Comparison of ENCODE assay signal across 31 mouse cellular contexts in the genomic region with DNA sequence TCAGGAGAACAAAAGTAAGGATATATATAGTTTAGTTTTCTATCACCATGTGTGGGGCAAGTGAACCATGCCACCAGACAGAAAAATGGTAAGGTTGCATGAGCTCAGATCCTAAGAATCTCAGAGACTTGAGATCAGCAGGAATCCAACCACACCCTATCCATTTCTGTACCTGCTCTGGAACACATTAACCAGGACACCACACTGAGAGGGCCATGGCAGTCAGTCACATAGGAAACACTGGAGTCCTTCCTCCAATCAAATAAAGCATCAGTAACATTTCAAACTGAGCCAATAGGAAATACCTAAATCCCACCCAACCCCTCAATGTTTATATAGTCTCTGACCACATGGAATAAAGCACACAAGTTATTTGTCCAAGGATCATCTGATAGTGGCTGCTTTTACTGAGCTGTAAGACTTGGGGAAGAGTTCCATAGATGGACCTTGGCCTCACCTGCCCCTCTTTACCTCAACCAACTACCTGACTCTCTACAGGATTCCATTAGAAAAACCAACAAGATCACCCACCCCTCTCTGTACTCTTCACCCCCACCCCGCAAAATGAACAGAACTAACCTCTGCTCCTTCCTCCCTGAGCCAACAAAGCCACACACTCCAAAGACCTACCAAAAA. TPM values are rescaled to one million over a fixed set of nuclear protein-coding genes. Genes with fewer than 3 reads are reported as not detected.
DNase-seq lines count a peak whose midpoint lies in the region; ATAC-seq and TF ChIP-seq lines count a peak whose summit lies in the region.
"Had no signal": no experiment of that assay in that cellular context is flagged by ENCODE, and none has a peak within 500 bp of the region (broad histone marks: within the 10 kb centered on the region; RNA-seq: fewer than 3 reads in every experiment).

No protein-coding gene starts in this region.

- TF ChIP-seq CTCF in lung, postnatal 0 days (IDR thresholded peaks at IDR 0.05) = no peak
- TF ChIP-seq CTCF in intestine, postnatal 0 days (IDR thresholded peaks at IDR 0.05; ENCODE audit: low read depth) = no peak

- no peak overlapping the region for H3K4me2 ChIP-seq in lung, postnatal 0 days (replicated peaks; ENCODE audit: low read depth, low read length)
- H3K4me2 ChIP-seq in intestine, postnatal 0 days (replicated peaks; ENCODE audit: low read depth) = no peak overlapping the region
- H3K4me2 ChIP-seq in stomach, embryonic 15.5 days = no peak overlapping the region
- H3K4me2 ChIP-seq: embryonic facial prominence, embryonic 15.5 days; forebrain, embryonic 12.5 days; heart, embryonic 15.5 days; limb, embryonic 13.5 days; lung, embryonic 14.5 days had no signal

- H3K4me3 ChIP-seq in lung, postnatal 0 days (ENCODE audit: low read depth, low read length) = no peak overlapping the region
- H3K4me3 ChIP-seq in intestine, postnatal 0 days (ENCODE audit: low read depth, low read length) = no peak overlapping the region
- no peak overlapping the region for H3K4me3 ChIP-seq in stomach, embryonic 15.5 days (replicated peaks)
- H3K4me3 ChIP-seq: embryonic facial prominence, embryonic 10.5 days; embryonic facial prominence, embryonic 15.5 days; forebrain, embryonic 12.5 days; heart, embryonic 10.5 days; heart, embryonic 15.5 days; layer of hippocampus, adult 2 months; limb, embryonic 13.5 days; midbrain, embryonic 10.5 days had no signal

- H3K9me3 ChIP-seq in lung, postnatal 0 days (ENCODE audit: low read length) = no peaks in the 10 kb centered on the region
- H3K9me3 ChIP-seq in intestine, postnatal 0 days (ENCODE audit: control insufficient read depth) = no peaks in the 10 kb centered on the region
- no peaks in the 10 kb centered on the region for H3K9me3 ChIP-seq in stomach, embryonic 15.5 days
- H3K9me3 ChIP-seq: embryonic facial prominence, embryonic 10.5 days; embryonic facial prominence, embryonic 15.5 days; forebrain, embryonic 12.5 days; heart, embryonic 10.5 days; heart, embryonic 15.5 days; limb, embryonic 13.5 days; midbrain, embryonic 10.5 days had no signal

- no peak for DNase-seq in lung, postnatal 0 days (ENCODE audit: low spot score)
- no peak for DNase-seq in lung, adult 18-20 months
- no peak for DNase-seq in kidney, adult 18-20 months
- no peak for DNase-seq in cerebellum, adult 18-20 months
- DNase-seq in gastrocnemius, postnatal 4 days (ENCODE audit: low spot score in 2 of 2) = no peak
- DNase-seq: adrenal gland, adult 2 months; B cell, adult 2 months; cerebellum, adult 8-10 months; cerebellum, postnatal 25 days; kidney, adult 2 months; kidney, postnatal 36 days; lung, embryonic 14.5 days; right cerebral cortex, postnatal 25 days; spleen, adult 18-20 months had no signal

- peaks cover 4% of the 10 kb centered on the region; the same call in 1 of the 2 replicates for H3K4me1 ChIP-seq in lung, postnatal 0 days (ENCODE audit: insufficient read depth, low read depth, low read length)
- 0 out of 2 replicates have a peak, but pooled peaks cover 11% of the 10 kb centered on the region for H3K4me1 ChIP-seq in intestine, postnatal 0 days (replicated peaks; ENCODE audit: control insufficient read depth, insufficient read depth, low read length)
- no peaks in the 10 kb centered on the region for H3K4me1 ChIP-seq in stomach, embryonic 15.5 days
- H3K4me1 ChIP-seq: embryonic facial prominence, embryonic 15.5 days; forebrain, embryonic 12.5 days; heart, embryonic 10.5 days had no signal

- TF ChIP-seq EP300 in lung, postnatal 0 days (IDR thresholded peaks at IDR 0.05) = peak; percentile 2; the same call in 1 of the 2 replicates

- H3K27ac ChIP-seq in lung, postnatal 0 days (ENCODE audit: low read length) = no peak overlapping the region
- peak overlapping the region; percentile 72 for H3K27ac ChIP-seq in intestine, postnatal 0 days (ENCODE audit: low read depth, low read length)
- H3K27ac ChIP-seq in stomach, embryonic 15.5 days = peak overlapping the region; percentile 38; the same call in 1 of the 2 replicates
- H3K27ac ChIP-seq: embryonic facial prominence, embryonic 10.5 days; embryonic facial prominence, embryonic 15.5 days; forebrain, embryonic 12.5 days; heart, embryonic 10.5 days; heart, embryonic 15.5 days; hindbrain, postnatal 0 days; layer of hippocampus, adult 2 months; limb, embryonic 13.5 days; midbrain, embryonic 10.5 days had no signal

- no peaks in the 10 kb centered on the region for H3K27me3 ChIP-seq in lung, postnatal 0 days (replicated peaks; ENCODE audit: insufficient read depth, low read length)
- H3K27me3 ChIP-seq in intestine, postnatal 0 days (replicated peaks; ENCODE audit: control insufficient read depth, insufficient read depth, low read length) = no peaks in the 10 kb centered on the region
- no peaks in the 10 kb centered on the region for H3K27me3 ChIP-seq in stomach, embryonic 15.5 days (replicated peaks)
- H3K27me3 ChIP-seq: embryonic facial prominence, embryonic 15.5 days; heart, embryonic 15.5 days; limb, embryonic 13.5 days had no signal

- H3K9ac ChIP-seq in lung, postnatal 0 days (replicated peaks; ENCODE audit: low read depth) = no peak overlapping the region
- no peak overlapping the region for H3K9ac ChIP-seq in intestine, postnatal 0 days (ENCODE audit: low read depth, low read length)
- no peak overlapping the region for H3K9ac ChIP-seq in stomach, embryonic 15.5 days
- H3K9ac ChIP-seq: embryonic facial prominence, embryonic 15.5 days; forebrain, embryonic 12.5 days; heart, embryonic 15.5 days; limb, embryonic 13.5 days; lung, embryonic 14.5 days had no signal

- WGBS in lung, postnatal 0 days = 50% methylated on average over 1 of the region's 1 CpGs
- WGBS in intestine, postnatal 0 days = 20% methylated on average over 1 of the region's 1 CpGs
- 71% methylated on average over 1 of the region's 1 CpGs for WGBS in stomach, embryonic 15.5 days

- no peak for ATAC-seq in lung, postnatal 0 days
- ATAC-seq in intestine, postnatal 0 days = peak; percentile 76
- peak; percentile 84 for ATAC-seq in stomach, embryonic 15.5 days (ENCODE audit: insufficient read depth, low FRiP score, low read depth)
- ATAC-seq: activated CD4-positive, CD25-positive, alpha-beta regulatory T cell, adult 4 months; hindbrain, postnatal 0 days; midbrain, embryonic 16.5 days had no signal

- no peaks in the 10 kb centered on the region for H3K36me3 ChIP-seq in lung, postnatal 0 days (ENCODE audit: insufficient read depth, low read length)
- H3K36me3 ChIP-seq in intestine, postnatal 0 days (ENCODE audit: control insufficient read depth, insufficient read depth) = no peaks in the 10 kb centered on the region
- H3K36me3 ChIP-seq in stomach, embryonic 15.5 days = no peaks in the 10 kb centered on the region
- H3K36me3 ChIP-seq: embryonic facial prominence, embryonic 10.5 days; embryonic facial prominence, embryonic 15.5 days; forebrain, embryonic 12.5 days; heart, embryonic 10.5 days; heart, embryonic 15.5 days; limb, embryonic 13.5 days; midbrain, embryonic 10.5 days had no signal

RNA-seq across cellular contexts. Expression of gene Bst1, which starts 8.1 kb away (rescaled TPM):
- polyA plus RNA-seq in lung, postnatal 0 days (2015; fragmentation: Nextera tagmentation; extraction: Ambion mirVana) = 7.1 and 8.4 TPM in 2 replicates
- 142 and 144 TPM in 2 replicates for polyA plus RNA-seq in intestine, postnatal 0 days (2015; fragmentation: Nextera tagmentation; extraction: Ambion mirVana)
- polyA plus RNA-seq in stomach, embryonic 15.5 days (2015; fragmentation: Nextera tagmentation; extraction: Ambion mirVana) = 0.72 and 3.0 TPM in 2 replicates
- total RNA-seq in gastrocnemius, postnatal 4 days (2021) = under 1 TPM; 0.25 to 0.36 TPM
- total RNA-seq: hindbrain, postnatal 0 days; layer of hippocampus, adult 2 months; left cerebral cortex, adult 8-10 months; left cerebral cortex, postnatal 36 days had no signal
- polyA plus RNA-seq: forebrain, embryonic 12.5 days; hindbrain, embryonic 11.5 days; midbrain, embryonic 10.5 days; neural tube, embryonic 11.5 days had no signal

RNA-seq across cellular contexts. Expression of gene Fbxl5, which starts 10.9 kb away (rescaled TPM):
- 73.0 and 81.1 TPM in 2 replicates for polyA plus RNA-seq in lung, postnatal 0 days (2015; fragmentation: Nextera tagmentation; extraction: Ambion mirVana)
- 93.6 and 108 TPM in 2 replicates for polyA plus RNA-seq in intestine, postnatal 0 days (2015; fragmentation: Nextera tagmentation; extraction: Ambion mirVana)
- 55.1 and 56.4 TPM in 2 replicates for polyA plus RNA-seq in stomach, embryonic 15.5 days (2015; fragmentation: Nextera tagmentation; extraction: Ambion mirVana)
- total RNA-seq in gastrocnemius, postnatal 4 days (2021) = 10 to 100 TPM; 32.4 to 35.5 TPM

RNA-seq across cellular contexts. Expression of gene Cd38, which starts 57.8 kb away (rescaled TPM):
- 33.0 and 42.2 TPM in 2 replicates for polyA plus RNA-seq in lung, postnatal 0 days (2015; fragmentation: Nextera tagmentation; extraction: Ambion mirVana)
- 9.5 and 10.9 TPM in 2 replicates for polyA plus RNA-seq in intestine, postnatal 0 days (2015; fragmentation: Nextera tagmentation; extraction: Ambion mirVana)
- polyA plus RNA-seq in stomach, embryonic 15.5 days (2015; fragmentation: Nextera tagmentation; extraction: Ambion mirVana) = 13.5 and 14.6 TPM in 2 replicates
- 1 to 10 TPM; 4.9 to 5.7 TPM for total RNA-seq in gastrocnemius, postnatal 4 days (2021)

Comparison
In these comparisons a context has a peak if more than half of its experiments do, and no peak if none do; other contexts are left out.
1. RNA of gene Bst1, which starts 8.1 kb away (polyA plus RNA-seq): 142 to 144 TPM in intestine, postnatal 0 days; 7.1 to 8.4 TPM in lung, postnatal 0 days and 0.72 to 3.0 TPM in stomach, embryonic 15.5 days; every median in the first group is over 10 times any median in the second.